Mouse (Mus musculus): ENCODE results near the gene Ccr1. TPM values are rescaled to one million over a fixed set of nuclear protein-coding genes. Genes with fewer than 3 reads are reported as not detected.
A peak's percentile ranks its signal among the peaks of the same experiment; 100 is the strongest.
"Not testable (repeated sequence)": the region's sequence is repeated elsewhere in the genome, so short reads cannot be mapped to it uniquely, and the experiment has no call there.

Gene Ccr1
- 1 to 10 TPM in 2 of 3 experiments, under 1 TPM in 1; 0.20 to 3.1 (median 1.7) TPM for polyA plus RNA-seq (2017; shearing (Covaris generic))

- ATAC-seq = no peak
Measured at GRCm38 (mm10) chr9:123968290-123968912, at the start of gene Ccr1. Gene Ccr1 (minus strand): TSS chr9:123968692.

DNA sequence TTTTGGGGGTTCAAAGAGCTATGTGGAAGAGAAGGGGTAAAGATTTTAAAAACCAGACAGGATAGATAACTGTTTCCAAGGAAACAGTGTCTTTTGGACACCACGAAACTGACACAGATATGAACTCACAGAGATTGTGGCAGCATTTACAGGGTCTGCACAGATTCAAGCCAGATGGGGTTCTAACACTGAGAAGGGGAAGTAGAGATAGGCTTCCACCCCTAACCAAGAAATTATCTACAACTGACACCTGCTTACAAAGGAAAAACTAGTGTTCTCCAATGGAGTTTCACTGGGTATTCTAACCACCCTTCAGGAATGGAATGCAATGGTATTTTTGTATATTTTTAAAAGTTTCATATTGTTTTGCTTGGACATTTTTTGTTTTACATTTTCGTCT is 47.6 kb upstream of the Ccr1 start:
- ATAC-seq = no peak

DNA sequence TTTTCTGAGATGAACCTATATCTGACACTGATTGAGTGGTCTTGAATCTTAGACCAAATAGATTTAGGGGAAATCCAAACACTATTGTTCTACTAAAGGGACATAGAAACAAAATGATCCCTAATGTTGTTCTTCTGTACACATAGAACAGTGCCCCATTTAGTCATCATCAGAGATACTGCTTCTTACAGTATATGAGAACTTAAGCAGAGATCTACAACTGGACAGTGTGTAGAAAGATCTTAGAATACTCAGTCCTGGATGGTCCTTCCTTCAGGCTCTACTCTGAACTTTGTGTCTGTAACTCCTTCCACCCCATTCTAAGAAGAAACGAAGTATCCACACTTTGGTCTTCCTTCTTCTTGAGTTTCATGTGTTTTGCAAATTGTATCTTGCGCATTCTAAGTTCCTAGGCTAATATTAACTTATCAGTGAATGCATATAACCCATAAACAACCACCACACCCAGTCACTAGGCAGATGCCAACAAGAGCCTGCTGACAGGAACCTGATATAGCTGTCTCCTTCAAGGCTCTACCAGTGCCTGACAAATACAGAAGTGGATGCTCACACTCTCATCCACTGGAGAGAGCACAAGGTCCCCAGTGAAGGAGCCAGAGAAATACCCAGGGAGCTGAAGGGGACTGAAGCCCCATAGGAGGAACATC is 46.6 kb upstream of the Ccr1 start:
- no peak for ATAC-seq

GRCm38 (mm10) chr9:124013270-124013669 is 44.8 kb upstream of the Ccr1 start:
- ATAC-seq = no peak

GRCm38 (mm10) chr9:124012691-124013090 is 44.2 kb upstream of the Ccr1 start:
- no peak for ATAC-seq

GRCm38 (mm10) chr9:123999784-124000183 is 31.3 kb upstream of the Ccr1 start:
- no peak for ATAC-seq

DNA sequence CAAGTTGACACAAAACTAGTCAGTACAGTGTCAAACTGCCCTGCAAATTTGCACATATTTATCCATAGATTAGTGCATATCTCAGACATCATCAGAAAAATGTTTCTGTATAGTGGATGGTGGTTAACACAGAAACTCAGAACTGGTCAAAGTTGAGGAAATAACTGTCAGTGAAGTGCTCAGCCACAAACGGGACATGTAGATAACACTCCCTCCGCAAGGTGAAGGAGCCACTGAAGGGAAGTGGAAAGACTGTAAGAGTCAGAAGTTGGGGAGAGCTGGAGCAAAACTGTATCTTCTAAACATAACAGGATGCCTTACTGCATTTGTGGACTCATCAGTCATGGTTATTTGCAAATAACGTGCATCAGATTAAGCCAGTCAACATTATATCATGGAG is 29.2 kb upstream of the Ccr1 start:
- ATAC-seq = no peak

DNA sequence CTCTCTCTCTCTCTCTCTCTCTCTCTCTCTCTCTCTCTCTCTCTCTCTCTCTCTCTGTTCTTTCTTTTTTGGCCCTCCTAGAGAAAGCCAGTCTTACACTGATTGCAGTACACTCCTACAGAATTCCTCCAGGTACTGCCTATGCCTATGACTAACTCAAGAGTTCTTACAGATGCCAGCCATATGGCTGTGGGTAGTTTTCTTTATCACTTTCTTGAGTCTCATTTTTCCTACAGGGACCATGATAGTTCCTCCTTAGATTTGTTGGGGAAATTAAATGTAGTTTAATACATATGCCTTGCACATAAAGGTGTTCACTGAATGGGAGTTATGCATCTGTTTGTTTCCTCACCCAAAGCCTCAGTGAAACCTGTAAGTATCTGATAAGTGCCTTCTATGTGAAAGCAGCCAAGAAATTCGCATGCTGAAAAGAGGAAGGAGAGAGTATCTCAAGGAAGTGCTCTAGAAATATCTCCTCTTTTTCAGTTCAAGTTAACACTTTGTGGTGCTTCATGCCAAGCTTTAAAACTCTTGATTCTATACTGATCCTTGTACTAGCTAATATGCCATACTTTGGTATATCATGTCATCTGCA is 22.9 kb upstream of the Ccr1 start:
- no peak for ATAC-seq

- peak; percentile 91 for ATAC-seq
Measured at GRCm38 (mm10) chr9:123989671-123990070, 21.2 kb upstream of the Ccr1 start.

- peak; percentile 70 for ATAC-seq
Measured at GRCm38 (mm10) chr9:123986217-123986616, 17.7 kb upstream of the Ccr1 start.

DNA sequence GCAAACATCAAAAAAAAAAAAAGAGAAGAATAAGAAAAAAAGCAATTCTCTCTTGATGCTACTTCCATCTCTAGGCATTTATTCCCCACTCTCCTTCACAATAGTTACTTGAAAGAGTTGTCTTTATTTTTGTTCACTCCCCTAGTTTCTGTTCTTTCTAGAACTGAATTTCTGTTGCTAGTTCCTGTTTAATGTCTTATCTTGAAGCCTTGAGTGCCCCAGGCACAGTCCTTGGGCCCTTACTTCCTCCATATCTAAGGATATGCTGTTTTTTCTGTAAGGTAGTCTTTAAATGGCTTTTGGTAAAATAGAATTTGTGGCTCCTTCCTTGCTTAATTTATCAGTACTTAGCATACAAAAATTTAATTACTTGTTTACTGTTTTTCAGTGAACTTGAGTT is 16.5 kb upstream of the Ccr1 start:
- ATAC-seq = no peak

DNA sequence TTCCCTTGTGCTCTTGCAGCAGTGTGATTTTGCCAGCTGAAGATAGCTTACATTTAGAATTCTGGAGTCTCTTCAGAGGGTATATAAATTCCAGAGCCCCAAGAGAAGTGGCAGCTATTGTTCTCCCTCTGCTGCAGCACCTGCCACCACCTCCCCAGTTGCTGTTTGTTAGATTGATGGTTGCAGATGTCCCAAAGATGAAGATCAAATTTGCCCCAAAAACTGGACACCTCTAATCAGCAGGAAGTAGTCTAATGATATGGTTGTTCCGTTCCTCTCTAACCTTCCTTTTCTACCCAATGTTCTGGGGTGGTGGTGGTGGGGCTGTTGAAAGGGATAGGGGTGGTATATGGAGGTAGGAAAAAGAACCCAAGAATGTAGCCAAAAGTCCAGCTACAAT is 14.2 kb upstream of the Ccr1 start:
- no peak for ATAC-seq

- no peak for ATAC-seq
Measured at GRCm38 (mm10) chr9:123981909-123982308, 13.4 kb upstream of the Ccr1 start.

- not testable (repeated sequence) for ATAC-seq
Measured at GRCm38 (mm10) chr9:123980858-123981475, 12.5 kb upstream of the Ccr1 start.

- no peak for ATAC-seq
Measured at GRCm38 (mm10) chr9:123978308-123978707, 9.8 kb upstream of the Ccr1 start, which contains the start of gene Ccr1l1. Gene Ccr1l1 (minus strand): TSS chr9:123978408.

DNA sequence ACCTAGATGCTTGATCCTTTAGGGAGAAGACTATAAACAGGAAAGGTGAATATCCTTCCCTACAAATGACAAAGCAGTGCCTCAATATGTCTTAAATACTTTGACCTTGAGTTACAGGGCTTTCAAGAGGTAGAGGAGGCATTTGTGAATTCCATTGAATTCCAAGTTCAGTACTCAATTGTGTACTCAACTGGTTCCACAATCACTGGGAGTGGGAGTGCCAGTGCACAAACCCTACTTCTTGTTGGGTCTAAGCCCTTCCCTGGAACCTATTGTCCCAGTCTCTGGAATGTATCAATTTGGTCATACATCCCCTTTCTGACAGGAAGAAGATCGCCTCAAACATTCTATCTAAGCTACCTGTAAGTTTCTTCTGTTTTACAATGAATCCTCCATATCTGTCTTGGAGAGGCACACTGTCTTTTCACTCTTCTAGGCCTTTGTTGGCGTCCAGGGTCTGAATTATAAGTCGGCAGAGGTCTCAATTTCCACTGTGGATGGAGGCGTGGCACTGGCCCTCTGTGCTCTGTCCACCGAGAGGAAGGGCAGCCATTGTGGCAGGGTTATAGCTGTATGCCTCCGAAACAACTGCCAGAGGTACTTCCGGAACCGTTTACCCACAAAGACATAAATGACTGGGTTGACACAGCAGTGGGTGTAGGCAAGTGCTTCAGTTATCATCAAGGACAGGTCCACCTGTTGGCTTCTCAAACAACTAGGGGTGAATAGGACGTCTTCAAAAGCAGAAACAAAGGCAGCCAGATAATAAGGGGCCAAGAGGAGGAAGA is 8.6 kb upstream of the Ccr1 start:
- ATAC-seq = no peak

GRCm38 (mm10) chr9:123975630-123976029 is 7.1 kb upstream of the Ccr1 start:
- ATAC-seq = no peak

DNA sequence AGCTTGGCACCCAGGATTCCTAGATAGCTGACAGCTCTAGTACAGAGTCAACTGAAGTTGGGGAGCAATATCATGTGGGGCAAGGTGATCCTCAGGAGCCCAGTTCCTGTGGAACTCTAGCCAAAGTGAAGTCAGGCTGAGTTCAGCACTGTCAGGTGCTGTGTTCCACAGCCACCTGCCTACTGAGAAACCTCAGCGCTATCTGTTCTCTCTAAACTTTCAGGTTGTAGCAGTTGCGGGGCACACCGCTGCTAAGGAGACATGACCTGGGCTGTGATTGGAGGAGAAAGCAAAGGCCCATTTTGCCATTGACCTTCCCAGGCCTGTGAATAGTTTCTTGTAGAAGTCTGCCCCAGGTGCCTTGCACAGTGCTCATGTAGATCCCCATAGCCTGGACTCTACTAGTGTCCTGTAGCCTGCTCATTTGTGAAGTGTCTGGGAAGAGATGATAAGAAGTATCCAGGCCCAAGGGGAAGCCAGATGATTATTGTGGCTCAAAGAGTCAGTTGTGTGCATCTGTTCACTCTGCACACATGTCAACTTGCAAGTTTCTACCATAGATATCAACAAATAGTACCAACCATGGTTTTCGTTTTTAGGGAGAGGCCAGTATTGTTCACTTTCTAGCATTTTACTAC is 1.5 kb downstream of the Ccr1 start:
- not testable (repeated sequence) for ATAC-seq

DNA sequence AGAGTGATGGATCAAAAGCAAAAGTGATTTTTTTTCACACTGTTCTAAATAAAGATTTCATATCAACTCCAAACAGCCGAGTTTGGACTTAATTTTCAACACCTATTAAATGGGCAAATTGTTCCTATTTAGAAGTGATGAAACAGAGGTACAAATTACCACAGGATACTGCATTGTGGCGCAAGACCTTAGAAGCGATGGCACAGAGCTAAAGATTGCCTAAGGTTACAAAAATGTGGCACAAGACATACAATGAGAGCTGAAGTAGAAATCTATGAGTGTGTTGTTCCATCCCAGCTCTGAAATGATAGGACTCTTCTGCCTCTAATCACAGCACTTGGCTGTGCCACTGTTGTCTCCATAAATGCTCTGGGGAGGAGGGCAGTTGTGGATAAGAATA is 3.7 kb downstream of the Ccr1 start:
- no peak for ATAC-seq

GRCm38 (mm10) chr9:123960161-123960560 is 8.3 kb downstream of the Ccr1 start:
- ATAC-seq = peak; percentile 58

GRCm38 (mm10) chr9:123957911-123958413 is 10.5 kb downstream of the Ccr1 start:
- no peak for ATAC-seq

DNA sequence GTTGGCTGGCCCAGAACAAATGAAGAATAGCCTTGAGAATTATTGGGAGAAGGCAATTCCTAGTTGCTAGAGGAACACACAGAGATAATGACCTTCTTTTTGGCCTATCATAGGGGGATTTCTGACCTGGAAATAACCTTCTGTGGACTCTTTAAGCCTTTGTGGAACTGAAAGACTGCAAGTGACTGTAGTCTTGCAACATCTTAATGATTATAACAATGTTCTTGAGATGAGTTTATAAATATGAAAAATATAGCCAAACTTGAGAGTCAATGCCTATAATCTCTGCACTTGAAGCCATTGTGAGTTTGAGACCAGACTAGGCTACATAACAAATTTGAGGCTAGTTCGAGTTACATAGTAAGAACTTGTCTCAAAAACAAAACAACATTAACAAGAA is 11.6 kb downstream of the Ccr1 start:
- ATAC-seq = no peak
